Mouse (Mus musculus): ENCODE results near the gene Mms22l.
"Not testable (repeated sequence)": the region's sequence is repeated elsewhere in the genome, so short reads cannot be mapped to it uniquely, and the experiment has no call there.

The Mms22l gene

GRCm38 (mm10) chr4:24496116-24496952 lies at the start of gene Mms22l:
Gene Mms22l, plus strand, starts transcription at chr4:24496451.
- peak; percentile 91 to 97 for DNase-seq

- DNase-seq: not testable (repeated sequence)
These were observed 12.2 kb upstream of the Mms22l start for GRCm38 (mm10) chr4:24484046-24484445.

GRCm38 (mm10) chr4:24496953-24497319 lies 685 bp downstream of the Mms22l start:
- no peak for DNase-seq

GRCm38 (mm10) chr4:24509195-24509594 lies 12.9 kb downstream of the Mms22l start:
- no peak for DNase-seq

- no peak for DNase-seq
These were observed 40.7 kb downstream of the Mms22l start for GRCm38 (mm10) chr4:24536989-24537388.

GRCm38 (mm10) chr4:24543421-24543820 lies 47.2 kb downstream of the Mms22l start:
- no peak for DNase-seq

GRCm38 (mm10) chr4:24544677-24545151 lies 48.5 kb downstream of the Mms22l start:
- DNase-seq: peak; percentile 53 to 75

GRCm38 (mm10) chr4:24556116-24556820 lies 60.0 kb downstream of the Mms22l start:
- no peak for DNase-seq

- DNase-seq: no peak
These were observed 60.9 kb downstream of the Mms22l start for GRCm38 (mm10) chr4:24557149-24557548.

GRCm38 (mm10) chr4:24568026-24568425 lies 71.8 kb downstream of the Mms22l start:
- no peak for DNase-seq

- no peak for DNase-seq
These were observed 72.8 kb downstream of the Mms22l start for GRCm38 (mm10) chr4:24568989-24569556.

GRCm38 (mm10) chr4:24574276-24574675 lies 78.0 kb downstream of the Mms22l start:
- peak; percentile 82 to 88 for DNase-seq

- DNase-seq: no peak
These were observed 81.3 kb downstream of the Mms22l start for GRCm38 (mm10) chr4:24577594-24577993.

GRCm38 (mm10) chr4:24582295-24582694 lies 86.0 kb downstream of the Mms22l start:
- DNase-seq: no peak

GRCm38 (mm10) chr4:24583997-24584396 lies 87.7 kb downstream of the Mms22l start:
- DNase-seq: no peak

- DNase-seq: no peak
These were observed 98.6 kb downstream of the Mms22l start for GRCm38 (mm10) chr4:24594824-24595223.

- DNase-seq: no peak
These were observed 100.8 kb downstream of the Mms22l start for GRCm38 (mm10) chr4:24596942-24597611.

GRCm38 (mm10) chr4:24598637-24599036 lies 102.4 kb downstream of the Mms22l start:
- no peak for DNase-seq

- DNase-seq: no peak
These were observed 105.5 kb downstream of the Mms22l start for GRCm38 (mm10) chr4:24601711-24602110.

GRCm38 (mm10) chr4:24609085-24609484 lies 112.8 kb downstream of the Mms22l start:
- no peak for DNase-seq

- DNase-seq: no peak
These were observed 113.3 kb downstream of the Mms22l start for GRCm38 (mm10) chr4:24609564-24609963.

- DNase-seq: no peak
These were observed 123.8 kb downstream of the Mms22l start for GRCm38 (mm10) chr4:24620005-24620404.

GRCm38 (mm10) chr4:24620440-24620839 lies 124.2 kb downstream of the Mms22l start:
- peak in 1 of 2 experiments; percentile 20 for DNase-seq
